Mouse (Mus musculus) ES-E14 (cell line): ENCODE measurements around the gene A930002H24Rik.

ENCODE experiments used
- CHD2 ChIP-seq: IDR thresholded peaks from 2 replicates; pipeline ENCODE4 v1.6.1; 2014; ENCODE audit warnings: mild to moderate bottlenecking, low read depth, low read length, inconsistent platforms
- HCFC1 ChIP-seq: IDR thresholded peaks from 2 replicates; pipeline ENCODE4 v1.6.1; 2012; ENCODE audit warnings: low read length, inconsistent platforms, borderline replicate concordance; ENCODE audit not compliant: insufficient read depth
- MAFK ChIP-seq: IDR thresholded peaks from 2 replicates; pipeline ENCODE4 v1.6.1; 2014; ENCODE audit warnings: mild to moderate bottlenecking, low read depth, low read length, inconsistent platforms; ENCODE audit not compliant: insufficient read depth
- ZNF384 ChIP-seq: IDR thresholded peaks from 2 replicates; pipeline ENCODE4 v1.6.1; 2012; ENCODE audit warnings: low read depth, low read length, inconsistent platforms

GRCm38 (mm10) chr17:63863647-63864149 is at the start of gene A930002H24Rik:
- TF ChIP-seq MAFK (no peak), HCFC1 (no peak), CHD2 (peak; percentile 75), ZNF384 (no peak)
